Mouse (Mus musculus): ENCODE measurements at regions not wholly inside any gene's neighbourhood (a gene's known extent, or its start where the extent isn't known, plus 50 kb on each side); places are given as distances from the start of the nearest gene placed in this dataset.

- no peak for DNase-seq (ENCODE audit: low spot score in 2 of 2)
Measured at GRCm38 (mm10) chr14:103938201-103938600, 94.0 kb upstream of the Ednrb start.

DNA sequence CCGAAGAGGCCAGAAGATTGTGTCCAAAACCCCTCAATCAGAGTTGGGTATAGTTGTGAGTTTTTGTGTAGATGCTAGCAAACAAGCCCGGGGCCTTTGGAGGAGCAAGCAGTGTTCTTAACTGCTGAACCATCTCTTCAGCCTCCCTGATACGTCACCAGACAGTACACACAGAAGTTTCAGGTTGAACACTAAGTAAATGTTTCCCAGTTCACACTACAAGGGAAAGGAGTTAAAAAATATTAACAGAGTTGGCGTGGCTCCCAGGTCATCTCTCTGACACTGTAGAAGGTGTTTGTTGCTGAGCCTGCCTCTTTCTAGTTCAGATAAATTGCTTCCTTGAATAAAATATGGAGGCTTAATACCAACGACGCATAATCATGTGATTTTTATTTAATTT is 93.5 kb upstream of the Ednrb start:
- DNase-seq (ENCODE audit: low spot score in 2 of 2) = no peak

- DNase-seq (ENCODE audit: low spot score in 2 of 2) = no peak
Measured at GRCm38 (mm10) chr14:103933813-103934212, 89.6 kb upstream of the Ednrb start.

GRCm38 (mm10) chr14:103932170-103932569 is 88.0 kb upstream of the Ednrb start:
- no peak for DNase-seq (ENCODE audit: low spot score in 2 of 2)

- DNase-seq (ENCODE audit: low spot score in 2 of 2) = no peak
Measured at GRCm38 (mm10) chr14:103929734-103930364, 85.6 kb upstream of the Ednrb start.

DNA sequence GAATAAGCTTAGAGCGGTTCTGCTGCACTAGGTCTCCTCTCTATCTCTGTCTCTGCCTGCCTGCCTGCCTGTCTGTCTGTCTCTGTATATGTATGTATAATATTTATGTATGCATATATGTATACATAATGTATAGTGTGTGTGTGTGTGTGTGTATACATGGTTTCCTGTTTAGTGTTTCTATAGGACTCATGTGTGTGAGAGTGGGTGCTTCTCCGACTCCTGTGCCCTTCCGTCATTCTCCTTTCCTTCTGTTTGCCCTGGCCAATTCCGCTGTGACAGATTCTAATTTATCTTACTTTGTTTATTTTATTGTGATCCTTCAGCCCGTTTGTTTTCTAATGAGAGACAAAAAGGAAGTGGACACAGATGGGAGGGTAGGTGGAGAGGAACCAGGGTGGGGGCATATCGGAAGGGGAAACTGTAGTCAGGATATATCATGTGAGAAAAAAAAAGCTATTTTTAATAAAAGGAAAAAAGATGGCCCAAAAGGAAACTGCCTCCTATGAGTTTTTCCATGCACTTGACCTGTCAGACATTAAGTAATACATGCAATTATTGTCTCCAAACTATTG is 85.0 kb upstream of the Ednrb start:
- no peak for DNase-seq (ENCODE audit: low spot score in 2 of 2)

- no peak for DNase-seq (ENCODE audit: low spot score in 2 of 2)
Measured at GRCm38 (mm10) chr14:103920169-103920568, 76.0 kb upstream of the Ednrb start.

DNA sequence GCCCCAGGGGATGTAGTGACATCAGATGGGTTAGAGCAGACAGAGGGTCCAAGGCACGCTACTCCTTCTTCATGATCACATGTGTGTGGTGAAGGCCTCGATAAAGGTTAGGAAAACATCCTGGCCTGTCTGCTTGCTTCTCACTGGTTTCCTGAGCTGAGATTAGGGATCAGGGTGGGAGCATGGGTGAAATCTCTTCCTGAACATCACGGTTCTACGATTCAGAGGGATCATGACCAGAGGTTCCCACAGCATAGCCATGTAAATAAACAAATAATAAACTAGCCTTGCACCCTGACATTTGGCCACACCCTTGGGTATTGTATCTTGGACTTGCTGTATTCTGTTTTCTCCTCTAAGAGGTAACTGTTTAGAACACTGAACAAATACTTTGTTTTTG is 75.2 kb upstream of the Ednrb start:
- DNase-seq (ENCODE audit: low spot score in 2 of 2) = no peak

GRCm38 (mm10) chr14:103913453-103913852 is 69.3 kb upstream of the Ednrb start:
- DNase-seq (ENCODE audit: low spot score in 2 of 2) = no peak

GRCm38 (mm10) chr14:103911707-103912106 is 67.5 kb upstream of the Ednrb start:
- no peak for DNase-seq (ENCODE audit: low spot score in 2 of 2)

- DNase-seq (ENCODE audit: low spot score in 2 of 2) = no peak
Measured at GRCm38 (mm10) chr14:103911280-103911679, 67.1 kb upstream of the Ednrb start.

GRCm38 (mm10) chr14:103906417-103907070 is 62.3 kb upstream of the Ednrb start:
- no peak for DNase-seq (ENCODE audit: low spot score in 2 of 2)

DNA sequence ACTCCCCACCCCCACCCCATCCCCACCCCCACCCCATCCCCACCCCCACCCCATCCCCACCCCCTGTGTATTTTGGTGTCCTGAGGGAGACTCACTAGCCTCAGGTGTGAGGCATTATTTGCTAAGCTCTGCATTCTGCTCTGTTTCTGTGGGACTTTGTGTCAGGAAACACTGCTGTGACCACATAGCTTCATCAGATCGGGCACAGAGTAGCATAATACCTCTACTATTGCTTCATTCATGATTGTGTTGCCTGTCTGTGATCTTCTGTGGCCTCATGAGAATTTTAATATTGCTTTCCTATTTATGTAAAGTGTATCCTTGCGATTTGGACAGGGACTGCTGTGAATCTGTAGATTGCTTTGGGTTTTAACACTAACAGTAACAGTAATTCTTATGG is 56.6 kb upstream of the Ednrb start:
- no peak for DNase-seq (ENCODE audit: low spot score in 2 of 2)

DNA sequence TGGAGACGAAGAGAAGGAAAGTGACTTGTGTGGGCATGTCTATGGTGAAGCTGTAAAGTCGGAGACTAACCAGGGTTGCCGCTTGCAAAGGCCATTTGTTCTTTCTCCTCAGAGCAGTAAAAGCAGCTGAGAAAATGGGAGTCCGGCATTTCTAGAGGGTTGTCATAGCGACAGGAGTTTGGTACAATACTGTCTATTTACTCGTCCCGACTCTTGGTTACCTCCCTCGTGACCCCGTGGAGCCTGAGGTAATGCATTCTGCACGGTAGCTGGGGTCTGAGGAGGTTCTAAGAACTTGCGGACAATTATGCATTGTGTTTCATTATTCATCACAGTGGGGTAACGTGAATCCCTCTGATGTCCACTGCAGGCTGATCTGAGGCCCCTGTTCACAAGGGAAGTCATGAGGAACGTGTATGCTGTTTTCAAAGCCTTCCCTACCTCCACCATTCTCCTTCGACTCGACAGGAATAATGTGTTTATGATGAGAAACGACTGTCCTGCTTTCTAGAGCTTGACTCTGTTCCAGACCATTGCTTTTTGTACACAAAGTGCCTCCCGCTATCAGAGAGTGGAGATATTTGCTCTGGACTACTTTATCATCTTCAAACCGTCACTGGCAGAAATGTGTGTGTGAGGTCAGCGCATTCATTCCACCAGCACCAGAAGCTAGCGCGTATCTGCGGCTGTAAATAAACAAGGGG is 55.1 kb upstream of the Ednrb start:
- DNase-seq (ENCODE audit: low spot score in 2 of 2) = peak; percentile 5 to 14

DNA sequence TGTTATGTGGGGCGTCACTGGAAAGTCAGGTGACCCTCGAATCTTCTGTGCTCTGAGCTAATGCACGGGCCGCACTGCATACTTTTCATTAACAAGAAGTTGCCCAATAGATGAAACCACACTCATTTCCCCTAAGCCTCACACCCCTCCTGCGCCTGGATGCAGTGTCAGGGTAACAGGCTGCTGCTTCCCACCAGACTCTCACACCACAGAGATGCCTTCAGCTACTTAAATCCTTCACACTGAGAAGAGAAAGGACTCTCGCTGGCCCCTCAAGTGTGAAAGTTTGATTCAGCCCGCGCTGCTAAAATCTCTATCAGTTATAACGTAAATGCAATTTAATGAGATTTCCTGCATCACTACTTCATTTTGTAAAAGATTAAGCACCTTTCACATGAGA is 54.5 kb upstream of the Ednrb start:
- DNase-seq (ENCODE audit: low spot score in 2 of 2) = peak in 1 of 2 experiments; percentile 4

DNA sequence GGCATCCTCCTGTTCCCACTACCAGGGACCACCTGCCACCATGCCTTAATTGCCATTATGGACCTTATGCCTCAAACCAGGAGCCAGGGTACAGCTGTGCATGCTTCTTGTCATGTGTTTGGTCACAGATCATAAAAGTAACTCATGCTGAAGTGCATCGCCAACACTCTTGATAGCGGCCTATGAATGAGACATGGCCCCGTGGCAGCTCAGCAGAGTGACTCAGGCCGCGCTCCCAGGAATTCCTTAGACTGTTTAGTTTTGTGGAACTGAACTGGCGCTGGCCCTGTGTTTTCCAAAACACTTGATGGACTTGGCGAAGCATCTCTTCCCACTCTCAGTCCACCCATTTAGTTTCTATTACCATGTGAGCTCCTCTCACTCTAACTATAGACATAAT is 51.1 kb upstream of the Ednrb start:
- DNase-seq (ENCODE audit: low spot score in 2 of 2) = no peak
